Mouse (Mus musculus): ENCODE measurements around the gene Meis2. TPM values are rescaled to one million over a fixed set of nuclear protein-coding genes. Genes with fewer than 3 reads are reported as not detected.

The Meis2 gene
- polyA plus RNA-seq, 1 experiment, result 1.4 TPM

- Histone ChIP-seq H3K27me3 (ENCODE audit: control insufficient read depth, insufficient read depth, low read length) (peaks cover 2% of the 10 kb centered on the region; the same call in 1 of the 2 replicates), H3K27ac (ENCODE audit: control insufficient read depth, insufficient read depth, low read depth, low read length) (no peak overlapping the region), H3K36me3 (ENCODE audit: control insufficient read depth, insufficient read depth, low read length) (no peaks in the 10 kb centered on the region), H3K4me3 (ENCODE audit: control insufficient read depth, low read depth, low read length) (no peak overlapping the region), H3K4me1 (ENCODE audit: control insufficient read depth, insufficient read depth, low read length) (peaks cover 7% of the 10 kb centered on the region)
- TF ChIP-seq CTCF (IDR thresholded peaks at IDR 0.05; ENCODE audit: control insufficient read depth, insufficient read depth, insufficient replicate concordance, low read depth, low read length) (no peak), POLR2A (IDR thresholded peaks at IDR 0.05; ENCODE audit: control insufficient read depth, low read depth, low read length) (no peak)
Observed at GRCm38 (mm10) chr2:116059066-116059465, 6.6 kb downstream of the Meis2 start.

DNA sequence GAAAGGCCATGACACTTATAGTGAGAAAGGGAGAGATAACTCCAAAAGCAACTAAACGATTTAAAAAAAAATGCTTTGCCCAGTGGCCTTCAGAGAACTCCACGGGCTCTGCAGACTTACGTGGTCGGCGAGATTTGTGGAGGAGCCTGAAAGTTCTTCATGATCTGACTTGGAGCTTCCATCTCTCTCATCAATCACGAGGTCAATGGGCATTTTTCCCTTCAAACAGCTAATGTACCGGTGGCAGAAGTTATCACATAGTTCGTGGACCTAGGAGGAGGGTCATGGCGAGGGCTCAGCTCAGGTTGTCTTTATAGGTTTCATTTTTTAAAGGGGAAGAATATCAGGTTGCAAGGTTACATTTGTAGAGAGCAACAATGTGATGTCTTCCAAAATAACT, 7.1 kb downstream of the Meis2 start:
- Histone ChIP-seq H3K4me3 (ENCODE audit: control insufficient read depth, low read depth, low read length) (no peak overlapping the region), H3K27me3 (ENCODE audit: control insufficient read depth, insufficient read depth, low read length) (peaks cover 2% of the 10 kb centered on the region; the same call in 1 of the 2 replicates), H3K27ac (ENCODE audit: control insufficient read depth, insufficient read depth, low read depth, low read length) (no peak overlapping the region), H3K4me1 (ENCODE audit: control insufficient read depth, insufficient read depth, low read length) (peaks cover 6% of the 10 kb centered on the region), H3K36me3 (ENCODE audit: control insufficient read depth, insufficient read depth, low read length) (no peaks in the 10 kb centered on the region)
- TF ChIP-seq CTCF (IDR thresholded peaks at IDR 0.05; ENCODE audit: control insufficient read depth, insufficient read depth, insufficient replicate concordance, low read depth, low read length) (no peak), POLR2A (IDR thresholded peaks at IDR 0.05; ENCODE audit: control insufficient read depth, low read depth, low read length) (no peak)

GRCm38 (mm10) chr2:116056826-116057225, 8.8 kb downstream of the Meis2 start:
- Histone ChIP-seq H3K4me3 (ENCODE audit: control insufficient read depth, low read depth, low read length) (no peak overlapping the region), H3K27ac (ENCODE audit: control insufficient read depth, insufficient read depth, low read depth, low read length) (no peak overlapping the region), H3K4me1 (ENCODE audit: control insufficient read depth, insufficient read depth, low read length) (peaks cover 3% of the 10 kb centered on the region), H3K36me3 (ENCODE audit: control insufficient read depth, insufficient read depth, low read length) (no peaks in the 10 kb centered on the region), H3K27me3 (ENCODE audit: control insufficient read depth, insufficient read depth, low read length) (no peaks in the 10 kb centered on the region)
- TF ChIP-seq POLR2A (IDR thresholded peaks at IDR 0.05; ENCODE audit: control insufficient read depth, low read depth, low read length) (no peak), CTCF (IDR thresholded peaks at IDR 0.05; ENCODE audit: control insufficient read depth, insufficient read depth, insufficient replicate concordance, low read depth, low read length) (no peak)

GRCm38 (mm10) chr2:116055686-116056620, 9.7 kb downstream of the Meis2 start:
- no peaks in the 10 kb centered on the region for H3K27me3 ChIP-seq (ENCODE audit: control insufficient read depth, insufficient read depth, low read length)
- no peak overlapping the region for H3K27ac ChIP-seq (ENCODE audit: control insufficient read depth, insufficient read depth, low read depth, low read length)
- peaks cover 2% of the 10 kb centered on the region for H3K4me1 ChIP-seq (ENCODE audit: control insufficient read depth, insufficient read depth, low read length)
- TF ChIP-seq CTCF (IDR thresholded peaks at IDR 0.05; ENCODE audit: control insufficient read depth, insufficient read depth, insufficient replicate concordance, low read depth, low read length) (no peak), POLR2A (IDR thresholded peaks at IDR 0.05; ENCODE audit: control insufficient read depth, low read depth, low read length) (no peak)
- no peaks in the 10 kb centered on the region for H3K36me3 ChIP-seq (ENCODE audit: control insufficient read depth, insufficient read depth, low read length)
- no peak overlapping the region for H3K4me3 ChIP-seq (ENCODE audit: control insufficient read depth, low read depth, low read length)

DNA sequence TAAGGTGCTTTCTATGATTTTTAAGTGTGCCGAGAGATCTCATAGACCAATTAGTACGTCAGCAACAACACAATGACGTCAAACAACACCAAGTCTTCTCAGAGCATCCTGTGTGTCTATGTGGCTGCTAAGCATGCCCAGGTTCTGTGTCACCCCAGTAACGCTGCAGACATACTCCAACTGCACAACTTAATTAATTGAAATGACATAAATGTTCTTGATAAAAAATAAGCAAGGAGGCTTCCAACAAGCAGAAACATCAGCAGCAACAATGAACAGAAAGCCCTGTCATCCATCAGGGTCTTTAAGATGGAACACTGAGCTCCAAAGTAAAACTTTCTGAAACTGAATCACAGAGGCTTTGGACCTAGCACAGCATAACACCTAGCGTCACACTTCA, 11.7 kb downstream of the Meis2 start:
- no peak overlapping the region for H3K4me3 ChIP-seq (ENCODE audit: control insufficient read depth, low read depth, low read length)
- H3K36me3 ChIP-seq (ENCODE audit: control insufficient read depth, insufficient read depth, low read length), result no peaks in the 10 kb centered on the region
- no peaks in the 10 kb centered on the region for H3K4me1 ChIP-seq (ENCODE audit: control insufficient read depth, insufficient read depth, low read length)
- no peaks in the 10 kb centered on the region for H3K27me3 ChIP-seq (ENCODE audit: control insufficient read depth, insufficient read depth, low read length)
- TF ChIP-seq POLR2A (IDR thresholded peaks at IDR 0.05; ENCODE audit: control insufficient read depth, low read depth, low read length), result no peak
- no peak for TF ChIP-seq CTCF (IDR thresholded peaks at IDR 0.05; ENCODE audit: control insufficient read depth, insufficient read depth, insufficient replicate concordance, low read depth, low read length)
- H3K27ac ChIP-seq (ENCODE audit: control insufficient read depth, insufficient read depth, low read depth, low read length), result no peak overlapping the region

DNA sequence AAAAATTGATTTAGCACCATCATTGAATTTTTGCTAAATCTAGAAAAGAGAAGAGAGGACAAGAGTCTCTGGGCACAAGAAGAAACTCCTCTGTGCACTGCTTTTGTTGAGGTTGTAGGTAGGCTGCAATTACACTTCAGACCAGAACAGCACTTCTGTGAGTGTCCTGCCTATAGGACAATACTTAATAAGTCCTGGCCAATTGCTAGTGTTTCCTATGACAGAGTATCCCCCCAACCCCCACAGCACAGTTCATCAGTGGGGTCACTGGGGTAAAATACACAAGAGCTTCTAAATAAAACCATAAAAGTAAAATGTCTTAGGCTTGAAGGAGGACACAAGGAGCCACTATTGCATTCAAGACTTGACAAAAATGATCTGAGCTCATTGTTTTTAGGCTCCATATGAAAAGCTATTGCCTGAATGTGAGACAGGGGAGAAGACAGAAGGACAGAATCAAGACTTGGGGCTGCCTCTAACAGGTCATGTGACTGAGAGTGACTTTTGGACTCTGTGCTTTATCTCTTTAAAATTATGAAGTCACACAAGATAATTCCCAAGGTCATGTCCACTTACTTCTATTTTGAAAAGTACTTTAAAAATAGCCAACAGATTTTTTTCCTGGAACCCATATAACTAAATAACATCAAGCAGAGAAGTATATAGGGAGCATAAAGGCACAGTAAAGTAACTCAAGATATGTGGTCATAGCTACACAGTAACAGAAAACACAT, 12.8 kb downstream of the Meis2 start:
- Histone ChIP-seq H3K27ac (ENCODE audit: control insufficient read depth, insufficient read depth, low read depth, low read length) (no peak overlapping the region), H3K36me3 (ENCODE audit: control insufficient read depth, insufficient read depth, low read length) (no peaks in the 10 kb centered on the region), H3K27me3 (ENCODE audit: control insufficient read depth, insufficient read depth, low read length) (no peaks in the 10 kb centered on the region), H3K4me3 (ENCODE audit: control insufficient read depth, low read depth, low read length) (no peak overlapping the region), H3K4me1 (ENCODE audit: control insufficient read depth, insufficient read depth, low read length) (no peaks in the 10 kb centered on the region)
- TF ChIP-seq POLR2A (IDR thresholded peaks at IDR 0.05; ENCODE audit: control insufficient read depth, low read depth, low read length), result no peak
- TF ChIP-seq CTCF (IDR thresholded peaks at IDR 0.05; ENCODE audit: control insufficient read depth, insufficient read depth, insufficient replicate concordance, low read depth, low read length), result no peak
